Mouse (Mus musculus): ENCODE results near the gene Sh3tc1. TPM values are rescaled to one million over a fixed set of nuclear protein-coding genes. Genes with fewer than 3 reads are reported as not detected.

Gene Sh3tc1
- polyA plus RNA-seq, 1 experiment from 2014 or later: 2.6 TPM

DNA sequence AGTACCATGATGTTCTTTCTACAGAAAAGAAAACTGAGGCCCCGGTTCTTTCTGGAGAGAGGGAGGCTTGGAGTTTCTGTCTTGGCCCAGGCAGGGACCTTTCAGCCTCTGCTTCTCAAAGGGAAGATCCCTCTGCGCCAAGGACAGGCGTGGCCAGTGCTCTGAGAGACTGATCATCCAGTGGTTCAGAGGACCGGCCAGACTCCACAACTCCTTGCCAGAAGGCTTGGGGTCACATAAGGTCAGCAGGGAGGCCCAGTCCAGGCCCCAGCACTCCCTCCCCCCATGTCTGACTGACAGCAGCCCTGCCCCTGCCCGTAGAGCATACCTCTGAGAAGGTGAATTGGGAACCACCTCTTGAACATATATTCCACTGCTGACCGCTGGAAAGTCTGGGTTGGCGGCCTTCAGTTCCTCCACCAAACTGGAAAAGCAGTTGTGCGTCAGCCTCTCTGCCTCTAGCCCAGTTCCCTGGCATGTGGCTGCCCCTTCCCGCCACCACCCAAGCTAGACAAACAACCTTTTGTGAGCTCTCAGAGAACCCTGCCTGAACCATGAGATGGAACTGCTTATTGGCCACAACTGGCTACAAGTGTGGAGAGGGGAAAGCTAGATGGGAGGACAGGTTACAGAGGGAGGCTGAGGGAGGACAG, 85.9 kb downstream of the Sh3tc1 start:
- Histone ChIP-seq H3K4me1 (ENCODE audit: control insufficient read depth, insufficient read depth, low read depth, low read length) (no peaks in the 10 kb centered on the region), H3K4me3 (ENCODE audit: low read length) (no peak overlapping the region), H3K9me3 (ENCODE audit: control insufficient read depth, low read length) (no peaks in the 10 kb centered on the region), H3K36me3 (ENCODE audit: control insufficient read depth, insufficient read depth, low read length) (no peaks in the 10 kb centered on the region), H3K27ac (ENCODE audit: low read depth, low read length) (no peak overlapping the region), H3K27me3 (replicated peaks; ENCODE audit: control insufficient read depth, insufficient read depth, low read length) (no peaks in the 10 kb centered on the region), H3K4me2 (ENCODE audit: low read length) (no peak overlapping the region), H3K9ac (ENCODE audit: low read depth, low read length) (no peak overlapping the region)
- 70% methylated on average over 9 of the region's 9 CpGs for WGBS
- ATAC-seq: no peak

DNA sequence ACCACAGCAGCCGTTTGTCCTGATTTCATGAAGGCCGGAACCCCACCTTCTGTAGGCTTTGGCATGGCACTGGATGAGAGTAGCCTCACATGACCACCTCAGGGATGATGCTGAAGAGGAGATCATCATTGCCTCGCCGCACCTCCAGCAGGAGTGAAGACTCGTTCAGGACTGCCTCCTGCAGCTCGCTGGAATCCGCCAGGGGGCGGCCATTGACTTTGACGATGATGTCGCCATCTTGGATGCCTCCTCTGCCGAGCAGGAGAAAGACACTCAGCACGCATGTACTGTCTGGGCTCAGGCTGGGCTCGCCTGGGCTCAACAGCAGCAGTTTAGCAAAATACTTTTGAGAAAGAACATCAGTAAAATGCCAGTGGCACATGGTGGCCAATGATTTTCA, 86.9 kb downstream of the Sh3tc1 start:
- Histone ChIP-seq H3K9me3 (ENCODE audit: control insufficient read depth, low read length) (no peaks in the 10 kb centered on the region), H3K9ac (ENCODE audit: low read depth, low read length) (no peak overlapping the region), H3K4me1 (ENCODE audit: control insufficient read depth, insufficient read depth, low read depth, low read length) (no peaks in the 10 kb centered on the region), H3K36me3 (ENCODE audit: control insufficient read depth, insufficient read depth, low read length) (no peaks in the 10 kb centered on the region), H3K4me2 (ENCODE audit: low read length) (no peak overlapping the region), H3K4me3 (ENCODE audit: low read length) (no peak overlapping the region), H3K27me3 (replicated peaks; ENCODE audit: control insufficient read depth, insufficient read depth, low read length) (no peaks in the 10 kb centered on the region), H3K27ac (ENCODE audit: low read depth, low read length) (no peak overlapping the region)
- ATAC-seq: no peak
- 91% methylated on average over 13 of the region's 13 CpGs for WGBS

DNA sequence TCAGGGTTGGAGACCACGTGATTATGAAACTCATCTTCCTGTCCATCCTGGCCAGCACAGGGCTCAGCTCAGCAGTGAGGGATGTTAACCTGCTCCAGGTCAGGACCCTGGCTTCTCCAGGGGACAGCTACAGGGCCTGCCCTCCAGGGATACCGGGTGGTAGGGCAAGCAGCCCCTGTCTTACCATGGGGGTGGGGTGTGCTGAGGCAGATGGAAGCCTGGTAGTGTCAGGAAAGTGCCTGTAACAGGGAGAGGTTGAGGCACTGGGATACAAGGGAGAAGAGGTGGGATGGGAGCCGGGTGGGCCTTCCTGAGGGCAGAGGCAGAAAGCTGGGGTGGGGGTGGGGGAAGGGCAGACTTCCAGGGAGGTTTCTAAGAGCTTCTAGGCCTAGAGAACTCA, 87.5 kb downstream of the Sh3tc1 start:
- WGBS: 83% methylated on average over 3 of the region's 3 CpGs
- Histone ChIP-seq H3K27ac (ENCODE audit: low read depth, low read length) (no peak overlapping the region), H3K9ac (ENCODE audit: low read depth, low read length) (no peak overlapping the region), H3K4me3 (ENCODE audit: low read length) (no peak overlapping the region), H3K27me3 (replicated peaks; ENCODE audit: control insufficient read depth, insufficient read depth, low read length) (no peaks in the 10 kb centered on the region), H3K4me2 (ENCODE audit: low read length) (no peak overlapping the region), H3K36me3 (ENCODE audit: control insufficient read depth, insufficient read depth, low read length) (no peaks in the 10 kb centered on the region), H3K4me1 (ENCODE audit: control insufficient read depth, insufficient read depth, low read depth, low read length) (no peaks in the 10 kb centered on the region), H3K9me3 (ENCODE audit: control insufficient read depth, low read length) (no peaks in the 10 kb centered on the region)
- no peak for ATAC-seq

DNA sequence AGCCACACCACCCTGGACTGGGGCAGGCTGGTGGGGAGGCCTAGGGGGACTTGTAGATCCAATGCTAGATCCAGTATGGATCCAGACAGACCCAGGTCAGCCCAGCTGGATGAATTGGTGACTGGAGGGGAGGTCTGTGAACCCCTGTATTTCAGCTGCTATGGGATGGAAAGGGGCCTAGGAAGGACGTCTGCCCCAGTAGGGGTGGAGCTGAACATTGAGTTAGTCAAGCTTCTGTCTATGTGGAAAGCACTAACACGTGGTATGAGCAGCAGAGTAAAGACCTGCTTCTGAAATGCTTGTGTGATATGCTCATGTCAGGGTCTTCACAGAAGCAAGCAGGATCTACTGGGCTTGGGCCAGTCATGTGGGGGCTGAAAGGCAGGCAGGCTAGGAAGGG, 91.6 kb downstream of the Sh3tc1 start:
- no peak overlapping the region for H3K4me2 ChIP-seq (ENCODE audit: low read length)
- 64% methylated on average over 2 of the region's 2 CpGs for WGBS
- H3K36me3 ChIP-seq (ENCODE audit: control insufficient read depth, insufficient read depth, low read length): no peaks in the 10 kb centered on the region
- no peaks in the 10 kb centered on the region for H3K27me3 ChIP-seq (replicated peaks; ENCODE audit: control insufficient read depth, insufficient read depth, low read length)
- no peak overlapping the region for H3K27ac ChIP-seq (ENCODE audit: low read depth, low read length)
- H3K4me3 ChIP-seq (ENCODE audit: low read length): no peak overlapping the region
- no peak overlapping the region for H3K9ac ChIP-seq (ENCODE audit: low read depth, low read length)
- no peaks in the 10 kb centered on the region for H3K4me1 ChIP-seq (ENCODE audit: control insufficient read depth, insufficient read depth, low read depth, low read length)
- ATAC-seq: no peak
- H3K9me3 ChIP-seq (ENCODE audit: control insufficient read depth, low read length): no peaks in the 10 kb centered on the region

DNA sequence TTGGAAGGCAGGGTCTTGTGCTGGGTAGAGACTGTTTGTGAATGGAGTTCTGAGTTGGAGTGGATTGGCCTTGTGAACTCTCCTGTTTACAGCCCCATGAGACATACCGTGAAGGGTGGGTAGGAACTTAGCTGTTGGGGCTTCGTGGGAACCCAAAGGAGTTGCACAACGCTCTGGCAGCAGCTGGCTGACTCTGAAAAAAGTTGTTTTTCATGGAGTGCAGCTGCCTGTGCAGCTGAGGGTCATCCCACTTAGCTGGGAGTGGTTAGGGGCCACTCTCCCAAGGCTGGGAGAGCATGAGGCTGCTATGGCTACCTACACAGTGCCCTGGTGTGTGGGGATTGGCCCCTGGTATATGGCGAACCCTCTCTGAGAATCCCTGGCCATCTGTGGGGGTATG, 92.2 kb downstream of the Sh3tc1 start:
- 64% methylated on average over 4 of the region's 4 CpGs for WGBS
- no peaks in the 10 kb centered on the region for H3K36me3 ChIP-seq (ENCODE audit: control insufficient read depth, insufficient read depth, low read length)
- no peak overlapping the region for H3K4me3 ChIP-seq (ENCODE audit: low read length)
- ATAC-seq: no peak
- no peak overlapping the region for H3K4me2 ChIP-seq (ENCODE audit: low read length)
- H3K9ac ChIP-seq (ENCODE audit: low read depth, low read length): no peak overlapping the region
- H3K4me1 ChIP-seq (ENCODE audit: control insufficient read depth, insufficient read depth, low read depth, low read length): no peaks in the 10 kb centered on the region
- H3K9me3 ChIP-seq (ENCODE audit: control insufficient read depth, low read length): no peaks in the 10 kb centered on the region
- H3K27me3 ChIP-seq (replicated peaks; ENCODE audit: control insufficient read depth, insufficient read depth, low read length): no peaks in the 10 kb centered on the region
- H3K27ac ChIP-seq (ENCODE audit: low read depth, low read length): no peak overlapping the region

Other genes with a start within 250 kb of the Sh3tc1 start
- gene Cpz, start 214.3 kb downstream of the Sh3tc1 start, polyA plus RNA-seq (2015; fragmentation: Nextera tagmentation; extraction: Ambion mirVana): 1.2 and 2.4 TPM in 2 replicates
- 6.2 and 6.4 TPM in 2 replicates for gene Trmt44, start 164.9 kb downstream of the Sh3tc1 start, polyA plus RNA-seq (2015; fragmentation: Nextera tagmentation; extraction: Ambion mirVana)
- gene Acox3, start 156.9 kb downstream of the Sh3tc1 start, polyA plus RNA-seq (2015; fragmentation: Nextera tagmentation; extraction: Ambion mirVana): 12.0 and 13.2 TPM in 2 replicates
- gene Htra3, start 60.2 kb downstream of the Sh3tc1 start, polyA plus RNA-seq (2015; fragmentation: Nextera tagmentation; extraction: Ambion mirVana): 17.3 and 25.5 TPM in 2 replicates
- gene Ablim2, start 17.9 kb upstream of the Sh3tc1 start, polyA plus RNA-seq (2015; fragmentation: Nextera tagmentation; extraction: Ambion mirVana): 39.3 and 40.2 TPM in 2 replicates
- 54.8 and 69.4 TPM in 2 replicates for gene Afap1, start 153.3 kb upstream of the Sh3tc1 start, polyA plus RNA-seq (2015; fragmentation: Nextera tagmentation; extraction: Ambion mirVana)